8 mouse cellular contexts compared by ENCODE assay signal in genomic region chr9:113645153-113645836, GRCm38 (mm10).
DNase-seq lines count a peak whose midpoint lies in the region; ATAC-seq and TF ChIP-seq lines count a peak whose summit lies in the region.

No protein-coding gene starts in this region.

- WGBS in intestine, embryonic 16.5 days, result 29% methylated on average over 9 of the region's 11 CpGs
- 5% methylated on average over 8 of the region's 11 CpGs for WGBS in midbrain, postnatal 0 days
- WGBS in stomach, postnatal 0 days, result 26% methylated on average over 7 of the region's 11 CpGs

- ATAC-seq in intestine, embryonic 16.5 days, result peak; percentile 46
- peak; percentile 31 for ATAC-seq in midbrain, postnatal 0 days (ENCODE audit: low FRiP score)
- 0 out of 2 replicates have a peak, but pooled peaks have one; percentile 42 for ATAC-seq in stomach, postnatal 0 days (ENCODE audit: low FRiP score, low TSS enrichment)

- H3K9ac ChIP-seq in intestine, embryonic 16.5 days (ENCODE audit: low read depth, low read length), result no peak overlapping the region
- H3K9ac ChIP-seq in midbrain, postnatal 0 days (replicated peaks; ENCODE audit: low read length, poor library complexity, severe bottlenecking), result no peak overlapping the region
- H3K9ac ChIP-seq in stomach, postnatal 0 days (ENCODE audit: low read length), result no peak overlapping the region

- peak; percentile 10 for DNase-seq in ovary, postnatal 10 days (ENCODE audit: low spot score)
- no peak for DNase-seq in ovary, adult 18-20 months (ENCODE audit: low spot score)
- DNase-seq in cerebellum, adult 9-10 months, result peak; percentile 84
- peak; percentile 57 to 76 for DNase-seq in frontal cortex, postnatal 10 days (ENCODE audit: low spot score in 2 of 2)
- DNase-seq in left cerebral cortex, postnatal 14 days (ENCODE audit: low spot score in 2 of 2), result peak; percentile 88 to 93
- DNase-seq in midbrain, postnatal 0 days (ENCODE audit: low spot score), result peak; percentile 90
- DNase-seq in stomach, postnatal 0 days (ENCODE audit: low spot score), result peak; percentile 56

- no peak overlapping the region for H3K4me2 ChIP-seq in intestine, embryonic 16.5 days (ENCODE audit: low read depth, low read length)
- H3K4me2 ChIP-seq in midbrain, postnatal 0 days (ENCODE audit: low read depth, low read length, poor library complexity, severe bottlenecking), result peak overlapping the region; percentile 12; the same call in 1 of the 2 replicates
- no peak overlapping the region for H3K4me2 ChIP-seq in stomach, postnatal 0 days (replicated peaks; ENCODE audit: low read depth)

- H3K27me3 ChIP-seq in intestine, embryonic 16.5 days (replicated peaks; ENCODE audit: control insufficient read depth, insufficient read depth, low read length), result no peaks in the 10 kb centered on the region
- H3K27me3 ChIP-seq in midbrain, postnatal 0 days (ENCODE audit: insufficient read depth, low read length), result no peaks in the 10 kb centered on the region
- no peaks in the 10 kb centered on the region for H3K27me3 ChIP-seq in stomach, postnatal 0 days (ENCODE audit: control insufficient read depth, insufficient read depth, low read length)

- H3K9me3 ChIP-seq in intestine, embryonic 16.5 days (ENCODE audit: control insufficient read depth, low read length), result no peaks in the 10 kb centered on the region
- H3K9me3 ChIP-seq in midbrain, postnatal 0 days (ENCODE audit: low read length), result no peaks in the 10 kb centered on the region
- H3K9me3 ChIP-seq in stomach, postnatal 0 days (ENCODE audit: control insufficient read depth, low read length), result no peaks in the 10 kb centered on the region

- intact Hi-C loops in left cerebral cortex, postnatal 14 days (cut with DNase I), result loop anchor here (10.0 kb wide), 1 partner anchor 1730 kb away; no protein-coding TSS in a partner anchor

- no peaks in the 10 kb centered on the region for H3K4me1 ChIP-seq in intestine, embryonic 16.5 days (ENCODE audit: control insufficient read depth, insufficient read depth, low read length)
- no peaks in the 10 kb centered on the region for H3K4me1 ChIP-seq in midbrain, postnatal 0 days (ENCODE audit: insufficient read depth, low read length)
- no peaks in the 10 kb centered on the region for H3K4me1 ChIP-seq in stomach, postnatal 0 days (replicated peaks; ENCODE audit: control insufficient read depth, insufficient read depth)

- no peak overlapping the region for H3K27ac ChIP-seq in intestine, embryonic 16.5 days (ENCODE audit: low read length)
- no peak overlapping the region for H3K27ac ChIP-seq in midbrain, postnatal 0 days (ENCODE audit: low read depth, low read length)
- no peak overlapping the region for H3K27ac ChIP-seq in stomach, postnatal 0 days (replicated peaks)

- H3K4me3 ChIP-seq in intestine, embryonic 16.5 days (ENCODE audit: low read length), result no peak overlapping the region
- H3K4me3 ChIP-seq in midbrain, postnatal 0 days (ENCODE audit: low read depth, low read length), result no peak overlapping the region
- H3K4me3 ChIP-seq in stomach, postnatal 0 days (ENCODE audit: low read depth, low read length), result no peak overlapping the region

- TF ChIP-seq CTCF in midbrain, postnatal 0 days (IDR thresholded peaks at IDR 0.05), result peak; percentile 90
- TF ChIP-seq CTCF in stomach, postnatal 0 days (IDR thresholded peaks at IDR 0.05; ENCODE audit: low read depth), result peak; percentile 83

- no peak for TF ChIP-seq EP300 in stomach, postnatal 0 days (optimal IDR thresholded peaks at IDR 0.05)

- no peaks in the 10 kb centered on the region for H3K36me3 ChIP-seq in intestine, embryonic 16.5 days (ENCODE audit: control insufficient read depth, insufficient read depth, low read length)
- no peaks in the 10 kb centered on the region for H3K36me3 ChIP-seq in midbrain, postnatal 0 days (ENCODE audit: insufficient read depth, low read length)
- H3K36me3 ChIP-seq in stomach, postnatal 0 days (ENCODE audit: control insufficient read depth, insufficient read depth, low read length), result no peaks in the 10 kb centered on the region
